Mouse (Mus musculus): ENCODE results near the gene Dgke.

The Dgke gene

GRCm38 (mm10) chr11:89038496-89038895 is 28.2 kb downstream of the Dgke start:
- no peak for DNase-seq (ENCODE audit: low read depth, low spot score)

GRCm38 (mm10) chr11:89035552-89035951 is 31.1 kb downstream of the Dgke start:
- no peak for DNase-seq (ENCODE audit: low read depth, low spot score)

- no peak for DNase-seq (ENCODE audit: low read depth, low spot score)
Observed at GRCm38 (mm10) chr11:89034592-89034991, 32.1 kb downstream of the Dgke start.

GRCm38 (mm10) chr11:89031189-89031588 is 35.5 kb downstream of the Dgke start:
- no peak for DNase-seq (ENCODE audit: low read depth, low spot score)

GRCm38 (mm10) chr11:89030552-89030951 is 36.1 kb downstream of the Dgke start:
- DNase-seq (ENCODE audit: low read depth, low spot score): no peak

- DNase-seq (ENCODE audit: low read depth, low spot score): no peak
Observed at GRCm38 (mm10) chr11:89028871-89029405, 37.7 kb downstream of the Dgke start.

- no peak for DNase-seq (ENCODE audit: low read depth, low spot score)
Observed at GRCm38 (mm10) chr11:89027955-89028361, 38.7 kb downstream of the Dgke start.

GRCm38 (mm10) chr11:89026117-89026516 is 40.5 kb downstream of the Dgke start:
- DNase-seq (ENCODE audit: low read depth, low spot score): no peak

- no peak for DNase-seq (ENCODE audit: low read depth, low spot score)
Observed at GRCm38 (mm10) chr11:89025603-89026002, 41.0 kb downstream of the Dgke start.

GRCm38 (mm10) chr11:89024181-89024881 is 42.3 kb downstream of the Dgke start:
- no peak for DNase-seq (ENCODE audit: low read depth, low spot score)

- DNase-seq (ENCODE audit: low read depth, low spot score): no peak
Observed at GRCm38 (mm10) chr11:89023477-89023876, 43.2 kb downstream of the Dgke start.

GRCm38 (mm10) chr11:89022120-89022731 is 44.4 kb downstream of the Dgke start:
- no peak for DNase-seq (ENCODE audit: low read depth, low spot score)

GRCm38 (mm10) chr11:89021687-89022086 is 45.0 kb downstream of the Dgke start:
- DNase-seq (ENCODE audit: low read depth, low spot score): no peak

- no peak for DNase-seq (ENCODE audit: low read depth, low spot score)
Observed at GRCm38 (mm10) chr11:89020681-89021305, 45.9 kb downstream of the Dgke start.

- peak; percentile 67 for DNase-seq (ENCODE audit: low read depth, low spot score)
Observed at GRCm38 (mm10) chr11:89017514-89018182, 49.0 kb downstream of the Dgke start.

- no peak for DNase-seq (ENCODE audit: low read depth, low spot score)
Observed at GRCm38 (mm10) chr11:89012241-89012640, 54.4 kb downstream of the Dgke start.

- no peak for DNase-seq (ENCODE audit: low read depth, low spot score)
Observed at GRCm38 (mm10) chr11:89009496-89009895, 57.2 kb downstream of the Dgke start.

- DNase-seq (ENCODE audit: low read depth, low spot score): no peak
Observed at GRCm38 (mm10) chr11:89009066-89009465, 57.6 kb downstream of the Dgke start.

- DNase-seq (ENCODE audit: low read depth, low spot score): no peak
Observed at GRCm38 (mm10) chr11:89007582-89007981, 59.1 kb downstream of the Dgke start.

- no peak for DNase-seq (ENCODE audit: low read depth, low spot score)
Observed at GRCm38 (mm10) chr11:89006404-89006803, 60.2 kb downstream of the Dgke start.

- DNase-seq (ENCODE audit: low read depth, low spot score): no peak
Observed at GRCm38 (mm10) chr11:89005473-89005872, 61.2 kb downstream of the Dgke start.

- no peak for DNase-seq (ENCODE audit: low read depth, low spot score)
Observed at GRCm38 (mm10) chr11:89003726-89004125, 62.9 kb downstream of the Dgke start.
